Mouse (Mus musculus) thymus, adult 2 months (tissue): ENCODE measurements at regions not wholly inside any gene's neighbourhood (a gene's known extent, or its start where the extent isn't known, plus 50 kb on each side); places are given as distances from the start of the nearest gene placed in this dataset.

Source experiments
- DNase-seq: peaks from one replicate; pipeline ENCODE4 v3.0.0; 2021
- H3K27ac ChIP-seq: fragments of 200-500 bp; 2 replicates; pipeline ENCODE4 v1.5.1; 2012; ENCODE audit warnings: low read length, control low read depth; ENCODE audit not compliant: control insufficient read depth, insufficient read depth
- H3K27me3 ChIP-seq: fragments of 200-500 bp; 2 replicates; pipeline ENCODE4 v1.6.1; 2012; ENCODE audit warnings: mild to moderate bottlenecking, low read length, moderate library complexity, mixed read lengths; ENCODE audit not compliant: control insufficient read depth, insufficient read depth
- H3K36me3 ChIP-seq: fragments of 200-500 bp; 2 replicates; pipeline ENCODE4 v1.6.1; 2012; ENCODE audit warnings: mild to moderate bottlenecking, low read length, moderate library complexity; ENCODE audit not compliant: control insufficient read depth, insufficient read depth
- H3K4me1 ChIP-seq: fragments of 200-500 bp; replicated peaks from 2 replicates; pipeline ENCODE4 v1.6.1; 2012; ENCODE audit warnings: low read length; ENCODE audit not compliant: control insufficient read depth, insufficient read depth
- H3K4me3 ChIP-seq: fragments of 200-500 bp; 2 replicates; pipeline ENCODE4 v1.5.1; 2012; ENCODE audit warnings: mild to moderate bottlenecking, low read length, control low read depth, moderate library complexity; ENCODE audit not compliant: control insufficient read depth, insufficient read depth
- CTCF ChIP-seq: fragments of 200-500 bp; IDR thresholded peaks from 2 replicates; pipeline ENCODE4 v1.5.1; 2012; ENCODE audit warnings: mild to moderate bottlenecking, control low read depth, low read length, moderate library complexity, borderline replicate concordance; ENCODE audit not compliant: control insufficient read depth, poor library complexity, insufficient read depth; ENCODE audit errors: extremely low read depth
- POLR2A ChIP-seq: fragments of 200-500 bp; IDR thresholded peaks from 2 replicates; pipeline ENCODE4 v1.6.1; 2012; ENCODE audit warnings: mild to moderate bottlenecking, low read length, control low read depth, moderate library complexity; ENCODE audit not compliant: control insufficient read depth, poor library complexity, insufficient read depth; ENCODE audit errors: extremely low read depth
- WGBS: fragments of 180-500 bp; shearing (Covaris S2); methylation state at CpG from one replicate; pipeline ENCODE4 v1.1.7; 2018; 5-methylcytosine and 5-hydroxymethylcytosine counted together

GRCm38 (mm10) chr11:84706692-84707091 lies 112.6 kb downstream of the Mrm1 start:
- Histone ChIP-seq H3K4me3 (no peak overlapping the region), H3K36me3 (no peaks in the 10 kb centered on the region), H3K4me1 (no peaks in the 10 kb centered on the region), H3K27ac (no peak overlapping the region), H3K27me3 (no peaks in the 10 kb centered on the region; the same call in 1 of the 2 replicates)
- no peak for DNase-seq
- TF ChIP-seq CTCF (no peak), POLR2A (no peak)
- 61% methylated on average over 6 of the region's 6 CpGs for WGBS

GRCm38 (mm10) chr11:84701319-84702175 lies 117.8 kb downstream of the Mrm1 start:
- 20% methylated on average over 28 of the region's 28 CpGs for WGBS
- no peaks in the 10 kb centered on the region for H3K4me1 ChIP-seq
- no peaks in the 10 kb centered on the region; the same call in 1 of the 2 replicates for H3K27me3 ChIP-seq
- TF ChIP-seq CTCF (no peak), POLR2A (no peak)
- H3K36me3 ChIP-seq: no peaks in the 10 kb centered on the region
- DNase-seq: no peak
- H3K4me3 ChIP-seq: no peak overlapping the region
- no peak overlapping the region for H3K27ac ChIP-seq

GRCm38 (mm10) chr11:84697521-84697920 lies 121.8 kb downstream of the Mrm1 start:
- H3K36me3 ChIP-seq: no peaks in the 10 kb centered on the region
- 56% methylated on average over 5 of the region's 5 CpGs for WGBS
- no peak overlapping the region for H3K4me3 ChIP-seq
- H3K27me3 ChIP-seq: no peaks in the 10 kb centered on the region
- TF ChIP-seq CTCF (no peak), POLR2A (no peak)
- no peak for DNase-seq
- no peaks in the 10 kb centered on the region; the same call in 1 of the 2 replicates for H3K4me1 ChIP-seq
- no peak overlapping the region for H3K27ac ChIP-seq

- H3K4me1 ChIP-seq: no peaks in the 10 kb centered on the region; the same call in 1 of the 2 replicates
- H3K36me3 ChIP-seq: no peaks in the 10 kb centered on the region
- H3K27ac ChIP-seq: no peak overlapping the region
- no peak overlapping the region for H3K4me3 ChIP-seq
- no peaks in the 10 kb centered on the region for H3K27me3 ChIP-seq
- no peak for DNase-seq
- TF ChIP-seq POLR2A (no peak), CTCF (no peak)
- WGBS: 16% methylated on average over 10 of the region's 10 CpGs
Observed at GRCm38 (mm10) chr11:84692638-84693037, 126.7 kb downstream of the Mrm1 start.

GRCm38 (mm10) chr11:84691410-84692148 lies 127.7 kb downstream of the Mrm1 start:
- TF ChIP-seq POLR2A: no peak
- Histone ChIP-seq H3K27me3 (no peaks in the 10 kb centered on the region), H3K36me3 (no peaks in the 10 kb centered on the region), H3K4me3 (no peak overlapping the region), H3K4me1 (no peaks in the 10 kb centered on the region; the same call in 1 of the 2 replicates), H3K27ac (no peak overlapping the region)
- 93% methylated on average over 3 of the region's 3 CpGs for WGBS
- DNase-seq: no peak

- H3K4me1 ChIP-seq: no peaks in the 10 kb centered on the region
- no peak for DNase-seq
- H3K27me3 ChIP-seq: no peaks in the 10 kb centered on the region
- 94% methylated on average over 9 of the region's 9 CpGs for WGBS
- H3K36me3 ChIP-seq: no peaks in the 10 kb centered on the region
- no peak for TF ChIP-seq POLR2A
- TF ChIP-seq CTCF: no peak
- H3K4me3 ChIP-seq: no peak overlapping the region
- H3K27ac ChIP-seq: no peak overlapping the region
Observed at GRCm38 (mm10) chr11:84686473-84686872, 132.8 kb downstream of the Mrm1 start.

- H3K4me3 ChIP-seq: no peak overlapping the region
- no peaks in the 10 kb centered on the region for H3K36me3 ChIP-seq
- DNase-seq: no peak
- no peaks in the 10 kb centered on the region for H3K4me1 ChIP-seq
- TF ChIP-seq POLR2A: no peak
- no peak for TF ChIP-seq CTCF
- no peaks in the 10 kb centered on the region for H3K27me3 ChIP-seq
- no peak overlapping the region for H3K27ac ChIP-seq
- 93% methylated on average over 3 of the region's 3 CpGs for WGBS
Observed at GRCm38 (mm10) chr11:84684325-84684724, 135.0 kb downstream of the Mrm1 start.
